Comparison of ENCODE assay signal across 8 mouse cellular contexts in the genomic region with DNA sequence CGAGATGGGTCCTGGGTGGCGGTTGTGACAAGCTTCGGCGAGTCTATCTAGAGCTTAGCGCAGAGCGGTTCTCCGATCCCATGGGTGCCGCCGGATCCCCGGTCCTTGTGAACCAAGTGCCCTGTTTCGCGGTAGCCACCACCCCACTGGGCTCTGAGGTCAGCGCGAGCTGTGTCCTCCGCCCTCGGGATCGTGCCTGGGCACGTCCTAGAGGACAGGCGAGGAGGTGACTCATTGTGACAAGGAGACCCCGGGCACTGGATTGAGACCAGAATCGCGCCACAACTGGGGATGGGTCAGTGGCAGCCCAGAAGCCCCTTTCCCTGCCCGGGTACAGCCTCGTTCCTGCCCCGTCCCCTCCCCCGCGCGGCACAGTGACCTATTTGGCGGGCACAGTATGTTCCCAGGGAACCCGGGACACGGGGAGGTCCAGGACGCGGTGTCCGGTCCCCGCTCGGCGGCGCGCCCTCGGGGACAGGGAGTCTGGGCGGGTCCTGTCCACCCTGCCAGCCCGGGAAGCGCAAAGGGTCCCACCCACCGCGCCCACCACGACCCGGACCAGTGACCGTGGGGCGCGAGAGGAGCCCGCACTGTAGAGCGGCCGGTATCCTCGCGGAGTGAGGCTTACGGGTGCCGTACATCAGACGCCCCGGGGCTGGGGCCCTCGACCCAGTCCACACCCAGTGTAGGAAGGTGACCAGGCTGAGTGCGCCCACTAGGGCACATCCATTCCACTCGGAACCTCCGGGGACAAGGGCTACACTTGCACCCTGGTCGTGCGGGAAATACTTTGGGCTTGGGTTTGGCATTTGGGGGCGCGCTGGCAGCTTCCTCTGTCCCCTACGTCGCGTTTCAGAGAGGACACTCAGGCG. TPM values are rescaled to one million over a fixed set of nuclear protein-coding genes. Genes with fewer than 3 reads are reported as not detected.
DNase-seq lines count a peak whose midpoint lies in the region; ATAC-seq and TF ChIP-seq lines count a peak whose summit lies in the region.

No protein-coding gene starts in this region.

- H3K9ac ChIP-seq in ES-E14 (ENCODE audit: insufficient read depth, low read depth, low read length, poor library complexity, severe bottlenecking) = peak overlapping the region; percentile 73
- H3K9ac ChIP-seq in forebrain, embryonic 13.5 days = peak overlapping the region; percentile 58
- H3K9ac ChIP-seq in heart, postnatal 0 days (replicated peaks; ENCODE audit: low read depth, low read length) = peak overlapping the region; percentile 83

- no peak for TF ChIP-seq CTCF in heart, postnatal 0 days (IDR thresholded peaks at IDR 0.05; ENCODE audit: low read depth)

- 1% methylated on average over 70 of the region's 71 CpGs for WGBS in forebrain, embryonic 13.5 days
- under 1% methylated on average over 69 of the region's 71 CpGs for WGBS in heart, postnatal 0 days

- in situ Hi-C loops in ES-E14 (cut with MboI; ENCODE audit: low sequenced_read_pairs in 2 of 2, unreplicated experiment in 2 of 2) = loop anchor here (5.0 to 10.0 kb wide), 2 partner anchors 47 to 50 kb away; no protein-coding TSS in a partner anchor

- H3K4me3 ChIP-seq in ES-E14 (ENCODE audit: insufficient read depth in 1 of 2, low read depth in 1 of 2, low read length in 2 of 2, poor library complexity in 1 of 2, severe bottlenecking in 1 of 2) = peak overlapping the region; percentile 74 to 76
- peak overlapping the region; percentile 48 for H3K4me3 ChIP-seq in forebrain, embryonic 13.5 days
- peak overlapping the region; percentile 73 for H3K4me3 ChIP-seq in heart, postnatal 0 days (ENCODE audit: low read depth, low read length)

- peaks cover 30% of the 10 kb centered on the region for H3K27me3 ChIP-seq in forebrain, embryonic 13.5 days
- peaks cover 10% of the 10 kb centered on the region for H3K27me3 ChIP-seq in heart, postnatal 0 days (ENCODE audit: control insufficient read depth, insufficient read depth, low read length)

- no peak overlapping the region for H3K27ac ChIP-seq in ES-E14 (ENCODE audit: insufficient read depth, low read depth, low read length, poor library complexity, severe bottlenecking)
- 0 out of 2 replicates have a peak overlapping the region, but pooled peaks have one; percentile 0 for H3K27ac ChIP-seq in forebrain, embryonic 13.5 days
- H3K27ac ChIP-seq in heart, postnatal 0 days (ENCODE audit: low read depth) = peak overlapping the region; percentile 92

- peak; percentile 12; the same call in 1 of the 2 replicates for ATAC-seq in cerebellum, adult (ENCODE audit: insufficient number of reproducible peaks, low FRiP score, low TSS enrichment)
- peak; percentile 37 for ATAC-seq in forebrain, embryonic 13.5 days
- peak; percentile 70 for ATAC-seq in heart, postnatal 0 days (ENCODE audit: insufficient read depth, low read depth)

- peak; percentile 87 for TF ChIP-seq EP300 in heart, postnatal 0 days (IDR thresholded peaks at IDR 0.05; ENCODE audit: low read depth)

- no peaks in the 10 kb centered on the region for H3K9me3 ChIP-seq in ES-E14 (ENCODE audit: control insufficient read depth, insufficient read depth, low read depth, low read length)
- H3K9me3 ChIP-seq in forebrain, embryonic 13.5 days (replicated peaks) = no peaks in the 10 kb centered on the region
- no peaks in the 10 kb centered on the region for H3K9me3 ChIP-seq in heart, postnatal 0 days (replicated peaks; ENCODE audit: control insufficient read depth, low read length)

- no peak for DNase-seq in ES-E14 (ENCODE audit: low read depth, low spot score)
- DNase-seq in heart, postnatal 0 days (ENCODE audit: low spot score) = peak; percentile 60
- DNase-seq in kidney, postnatal 36 days = peak; percentile 85 to 88
- DNase-seq in lung, postnatal 36 days = peak; percentile 91
- DNase-seq in retina, postnatal 7 days (ENCODE audit: low read depth, low spot score) = peak; percentile 24
- DNase-seq in urinary bladder, postnatal 36 days (ENCODE audit: low spot score in 2 of 2) = peak; percentile 75 to 84

- H3K4me1 ChIP-seq in ES-E14 (ENCODE audit: control insufficient read depth in 2 of 2, insufficient read depth in 2 of 2, low read length in 2 of 2, poor library complexity in 1 of 2) = peaks cover 4 to 23% of the 10 kb centered on the region in 2 experiments; a peak in 2 of 4 replicates
- H3K4me1 ChIP-seq in forebrain, embryonic 13.5 days = peaks cover 20% of the 10 kb centered on the region
- no peaks in the 10 kb centered on the region for H3K4me1 ChIP-seq in heart, postnatal 0 days (ENCODE audit: control insufficient read depth, insufficient read depth)

- H3K36me3 ChIP-seq in ES-E14 (ENCODE audit: control insufficient read depth, insufficient read depth, low read length, poor library complexity, severe bottlenecking) = peaks cover 15% of the 10 kb centered on the region
- H3K36me3 ChIP-seq in forebrain, embryonic 13.5 days (ENCODE audit: poor library complexity, severe bottlenecking) = no peaks in the 10 kb centered on the region
- peaks cover 11% of the 10 kb centered on the region for H3K36me3 ChIP-seq in heart, postnatal 0 days (replicated peaks; ENCODE audit: control insufficient read depth, insufficient read depth, low read length)

- H3K4me2 ChIP-seq in forebrain, embryonic 13.5 days = peak overlapping the region; percentile 78
- H3K4me2 ChIP-seq in heart, postnatal 0 days (ENCODE audit: low read depth, low read length) = peak overlapping the region; percentile 77

TF ChIP-seq in ES-E14, 5 proteins besides CTCF, POLR2A, EP300 and RAD21:
- TF ChIP-seq ZNF384 (IDR thresholded peaks at IDR 0.05; ENCODE audit: low read depth, low read length) (no peak), ZC3H11A (IDR thresholded peaks at IDR 0.05; ENCODE audit: borderline replicate concordance, low read depth, low read length) (no peak), MAFK (IDR thresholded peaks at IDR 0.05; ENCODE audit: insufficient read depth, low read depth, low read length) (no peak), CHD2 (IDR thresholded peaks at IDR 0.05; ENCODE audit: low read depth, low read length) (no peak), HCFC1 (IDR thresholded peaks at IDR 0.05; ENCODE audit: borderline replicate concordance, insufficient read depth, low read length) (no peak)

RNA-seq across cellular contexts. Expression of gene Cdkn1a, which starts 3.8 kb away (rescaled TPM):
- 17.8 and 32.3 TPM in 2 replicates for total RNA-seq in ES-E14 (2012; rRNA removed)
- 29.3 and 38.6 TPM in 2 replicates for polyA plus RNA-seq in forebrain, embryonic 13.5 days (2015; fragmentation: Nextera tagmentation; extraction: Ambion mirVana)
- total RNA-seq in heart, postnatal 0 days (2014; rRNA removed; ENCODE audit: low replicate concordance) = 16.7 and 42.8 TPM in 2 replicates
- 48.2 and 48.9 TPM in 2 replicates for polyA plus RNA-seq in heart, postnatal 0 days (2015; fragmentation: Nextera tagmentation; extraction: Ambion mirVana)

RNA-seq across cellular contexts. Expression of gene Rab44, which starts 19.4 kb away (rescaled TPM):
- total RNA-seq in ES-E14 (2012; rRNA removed) = 0.31 and 0.85 TPM in 2 replicates
- 0.18 TPM in 1 of 2 replicates, not detected in the other for polyA plus RNA-seq in forebrain, embryonic 13.5 days (2015; fragmentation: Nextera tagmentation; extraction: Ambion mirVana)
- 2.0 TPM in 1 of 2 replicates, not detected in the other for total RNA-seq in heart, postnatal 0 days (2014; rRNA removed; ENCODE audit: low replicate concordance)
- polyA plus RNA-seq in heart, postnatal 0 days (2015; fragmentation: Nextera tagmentation; extraction: Ambion mirVana) = 0.18 and 0.23 TPM in 2 replicates

Comparison
In these comparisons a context has a peak if more than half of its experiments do, and no peak if none do; other contexts are left out.
1. ATAC-seq: peak in every context shown above with its lines; median percentile 70 in heart, postnatal 0 days; 37 in forebrain, embryonic 13.5 days; 12 in cerebellum, adult.